Mouse (Mus musculus) intestine, embryonic 15.5 days (tissue): Measurements from ENCODE around the gene Fam169b. TPM values are rescaled to one million over a fixed set of nuclear protein-coding genes. Genes with fewer than 3 reads are reported as not detected.

Experiments
- ATAC-seq: fragments of 200-750 bp; cut with Nextera tagmentation; 2 replicates; pipeline ENCODE4 v1.8.0; 2017; ENCODE audit warnings: moderate TSS enrichment, moderate library complexity
- H3K27ac ChIP-seq: fragments of 300-500 bp; sonication (generic); 2 replicates; pipeline ENCODE4 v1.5.1; 2015; ENCODE audit warnings: mild to moderate bottlenecking, inconsistent platforms
- H3K27me3 ChIP-seq: fragments of 300-500 bp; sonication (generic); replicated peaks from 2 replicates; pipeline ENCODE4 v1.6.1; 2015; ENCODE audit warnings: inconsistent platforms
- H3K36me3 ChIP-seq: fragments of 300-500 bp; sonication (generic); 2 replicates; pipeline ENCODE4 v1.6.1; 2015; ENCODE audit warnings: inconsistent platforms
- H3K4me1 ChIP-seq: fragments of 300-500 bp; sonication (generic); replicated peaks from 2 replicates; pipeline ENCODE4 v1.6.1; 2015; ENCODE audit warnings: inconsistent platforms
- H3K4me2 ChIP-seq: fragments of 300-500 bp; sonication (generic); replicated peaks from 2 replicates; pipeline ENCODE4 v1.6.1; 2015; ENCODE audit warnings: mild to moderate bottlenecking, inconsistent platforms
- H3K4me3 ChIP-seq: fragments of 300-500 bp; sonication (generic); replicated peaks from 2 replicates; pipeline ENCODE4 v1.5.1; 2015; ENCODE audit warnings: inconsistent platforms
- H3K9ac ChIP-seq: fragments of 300-500 bp; sonication (generic); 2 replicates; pipeline ENCODE4 v1.6.1; 2015; ENCODE audit warnings: inconsistent platforms
- H3K9me3 ChIP-seq: fragments of 300-500 bp; sonication (generic); 2 replicates; pipeline ENCODE4 v1.6.1; 2016; ENCODE audit warnings: inconsistent platforms
- WGBS: fragments of 180-500 bp; shearing (Covaris S2); methylation state at CpG from one replicate; pipeline ENCODE4 v1.1.7; 2015; 5-methylcytosine and 5-hydroxymethylcytosine counted together
- polyA plus RNA-seq: library from polyadenylated mRNA; unstranded; fragments of >200 nt; fragmentation: Nextera tagmentation; extraction: Ambion mirVana; gene quantifications from 2 replicates; pipeline ENCODE4 v1.2.1, GENCODE M21; 2015

Fam169b gene
- 0.21 and 0.25 TPM in 2 replicates for polyA plus RNA-seq

GRCm38 (mm10) chr7:68273515-68273914 is at the start of gene Fam169b:
Gene Fam169b (plus strand): TSS chr7:68273839.
- no peak for ATAC-seq
- Histone ChIP-seq H3K4me2 (no peak within 1 kb of the TSS), H3K4me1 (peaks cover 9% of the 10 kb centered on the region), H3K9ac (no peak within 1 kb of the TSS), H3K27me3 (peaks cover 3% of the 10 kb centered on the region), H3K27ac (no peak within 1 kb of the TSS), H3K36me3 (no peaks in the 10 kb centered on the region), H3K4me3 (no peak within 1 kb of the TSS), H3K9me3 (no peaks in the 10 kb centered on the region)

- H3K9me3 ChIP-seq, result no peaks in the 10 kb centered on the region
- no peak overlapping the region for H3K4me3 ChIP-seq
- H3K9ac ChIP-seq, result no peak overlapping the region
- 0 out of 2 replicates have a peak, but pooled peaks cover 3% of the 10 kb centered on the region for H3K4me1 ChIP-seq
- no peaks in the 10 kb centered on the region for H3K27me3 ChIP-seq
- 0 out of 2 replicates have a peak, but pooled peaks cover 4% of the 10 kb centered on the region for H3K36me3 ChIP-seq
- no peak overlapping the region for H3K27ac ChIP-seq
- no peak for ATAC-seq
- WGBS, result 91% methylated on average over 5 of the region's 5 CpGs
- H3K4me2 ChIP-seq, result no peak overlapping the region
Observed at GRCm38 (mm10) chr7:68224006-68224405, 49.6 kb upstream of the Fam169b start.

- H3K9me3 ChIP-seq, result no peaks in the 10 kb centered on the region
- WGBS, result 85% methylated on average over 9 of the region's 9 CpGs
- ATAC-seq, result no peak
- no peak overlapping the region for H3K4me2 ChIP-seq
- no peak overlapping the region for H3K4me3 ChIP-seq
- H3K9ac ChIP-seq, result no peak overlapping the region
- H3K36me3 ChIP-seq, result 0 out of 2 replicates have a peak, but pooled peaks cover 4% of the 10 kb centered on the region
- H3K27ac ChIP-seq, result no peak overlapping the region
- H3K27me3 ChIP-seq, result no peaks in the 10 kb centered on the region
- H3K4me1 ChIP-seq, result 0 out of 2 replicates have a peak, but pooled peaks cover 3% of the 10 kb centered on the region
Observed at GRCm38 (mm10) chr7:68225427-68226054, 48.1 kb upstream of the Fam169b start.

- 0 out of 2 replicates have a peak, but pooled peaks cover 3% of the 10 kb centered on the region for H3K4me1 ChIP-seq
- no peak overlapping the region for H3K4me2 ChIP-seq
- H3K4me3 ChIP-seq, result no peak overlapping the region
- no peaks in the 10 kb centered on the region for H3K27me3 ChIP-seq
- 0 out of 2 replicates have a peak, but pooled peaks cover 4% of the 10 kb centered on the region for H3K36me3 ChIP-seq
- H3K9ac ChIP-seq, result no peak overlapping the region
- H3K27ac ChIP-seq, result no peak overlapping the region
- 88% methylated on average over 11 of the region's 11 CpGs for whole genome bisulfite sequencing
- ATAC-seq, result no peak
- H3K9me3 ChIP-seq, result no peaks in the 10 kb centered on the region
Observed at GRCm38 (mm10) chr7:68227021-68227420, 46.6 kb upstream of the Fam169b start.

- no peak overlapping the region for H3K4me3 ChIP-seq
Observed at GRCm38 (mm10) chr7:68227621-68228020, 46.0 kb upstream of the Fam169b start.

GRCm38 (mm10) chr7:68228491-68228890 is 45.1 kb upstream of the Fam169b start:
- no peaks in the 10 kb centered on the region for H3K9me3 ChIP-seq
- H3K27ac ChIP-seq, result no peak overlapping the region
- 0 out of 2 replicates have a peak, but pooled peaks cover 4% of the 10 kb centered on the region for H3K36me3 ChIP-seq
- 53% methylated on average over 6 of the region's 6 CpGs for WGBS
- ATAC-seq, result no peak
- peaks cover 3% of the 10 kb centered on the region; the same call in 1 of the 2 replicates for H3K4me1 ChIP-seq
- no peak overlapping the region for H3K4me3 ChIP-seq
- no peaks in the 10 kb centered on the region for H3K27me3 ChIP-seq
- no peak overlapping the region for H3K4me2 ChIP-seq
- H3K9ac ChIP-seq, result no peak overlapping the region

More at GRCm38 (mm10) chr7:68227621-68228020, 46.0 kb upstream of the Fam169b start:
- H3K9me3 ChIP-seq, result no peaks in the 10 kb centered on the region
- no peak overlapping the region for H3K9ac ChIP-seq
- no peak overlapping the region for H3K27ac ChIP-seq
- WGBS, result 83% methylated on average over 4 of the region's 4 CpGs
- ATAC-seq, result no peak
- H3K27me3 ChIP-seq, result no peaks in the 10 kb centered on the region
- H3K36me3 ChIP-seq, result 0 out of 2 replicates have a peak, but pooled peaks cover 4% of the 10 kb centered on the region
- H3K4me2 ChIP-seq, result no peak overlapping the region
- 0 out of 2 replicates have a peak, but pooled peaks cover 3% of the 10 kb centered on the region for H3K4me1 ChIP-seq

- ATAC-seq, result no peak
- Histone ChIP-seq H3K27ac (no peak overlapping the region), H3K9ac (no peak overlapping the region), H3K9me3 (no peaks in the 10 kb centered on the region), H3K36me3 (no peaks in the 10 kb centered on the region), H3K4me2 (no peak overlapping the region), H3K4me1 (peaks cover 7% of the 10 kb centered on the region), H3K4me3 (no peak overlapping the region), H3K27me3 (no peaks in the 10 kb centered on the region)
- 92% methylated on average over 9 of the region's 9 CpGs for WGBS
Observed at GRCm38 (mm10) chr7:68230831-68231230, 42.8 kb upstream of the Fam169b start.

- no peaks in the 10 kb centered on the region for H3K27me3 ChIP-seq
- H3K9me3 ChIP-seq, result no peaks in the 10 kb centered on the region
- no peak for ATAC-seq
- H3K27ac ChIP-seq, result no peak overlapping the region
- WGBS, result 92% methylated on average over 5 of the region's 5 CpGs
- no peaks in the 10 kb centered on the region for H3K36me3 ChIP-seq
- H3K4me3 ChIP-seq, result no peak overlapping the region
- H3K4me2 ChIP-seq, result no peak overlapping the region
- no peak overlapping the region for H3K9ac ChIP-seq
- H3K4me1 ChIP-seq, result peaks cover 7% of the 10 kb centered on the region
Observed at GRCm38 (mm10) chr7:68232521-68232920, 41.1 kb upstream of the Fam169b start.

- Histone ChIP-seq H3K9me3 (no peaks in the 10 kb centered on the region), H3K4me1 (peaks cover 4% of the 10 kb centered on the region), H3K9ac (no peak overlapping the region), H3K27me3 (no peaks in the 10 kb centered on the region), H3K4me3 (no peak overlapping the region), H3K27ac (0 out of 2 replicates have a peak overlapping the region, but pooled peaks have one; percentile 41), H3K4me2 (no peak overlapping the region), H3K36me3 (no peaks in the 10 kb centered on the region)
- peak; percentile 63; the same call in 1 of the 2 replicates for ATAC-seq
- WGBS, result 25% methylated on average over 13 of the region's 13 CpGs
Observed at GRCm38 (mm10) chr7:68233619-68234223, 39.9 kb upstream of the Fam169b start.

GRCm38 (mm10) chr7:68236817-68237216 is 36.8 kb upstream of the Fam169b start:
- no peak overlapping the region for H3K27ac ChIP-seq
- WGBS, result 79% methylated on average over 8 of the region's 8 CpGs
- no peak for ATAC-seq
- H3K9me3 ChIP-seq, result no peaks in the 10 kb centered on the region
- no peak overlapping the region for H3K4me3 ChIP-seq
- H3K9ac ChIP-seq, result no peak overlapping the region
- H3K36me3 ChIP-seq, result no peaks in the 10 kb centered on the region
- no peaks in the 10 kb centered on the region for H3K27me3 ChIP-seq
- no peak overlapping the region for H3K4me2 ChIP-seq
- peaks cover 4% of the 10 kb centered on the region for H3K4me1 ChIP-seq

GRCm38 (mm10) chr7:68239220-68239827 is 34.3 kb upstream of the Fam169b start:
- 63% methylated on average over 11 of the region's 11 CpGs for WGBS

GRCm38 (mm10) chr7:68241205-68241604 is 32.4 kb upstream of the Fam169b start:
- Histone ChIP-seq H3K9ac (no peak overlapping the region), H3K4me3 (no peak overlapping the region), H3K4me2 (no peak overlapping the region), H3K4me1 (no peaks in the 10 kb centered on the region), H3K36me3 (no peaks in the 10 kb centered on the region), H3K9me3 (no peaks in the 10 kb centered on the region), H3K27me3 (no peaks in the 10 kb centered on the region), H3K27ac (no peak overlapping the region)
- ATAC-seq, result no peak
- 78% methylated on average over 9 of the region's 9 CpGs for WGBS

More at GRCm38 (mm10) chr7:68239220-68239827, 34.3 kb upstream of the Fam169b start:
- Histone ChIP-seq H3K27me3 (no peaks in the 10 kb centered on the region), H3K4me1 (no peaks in the 10 kb centered on the region), H3K4me2 (no peak overlapping the region), H3K36me3 (no peaks in the 10 kb centered on the region), H3K4me3 (no peak overlapping the region), H3K9ac (no peak overlapping the region), H3K9me3 (no peaks in the 10 kb centered on the region), H3K27ac (no peak overlapping the region)
- no peak for ATAC-seq
